Mouse (Mus musculus): Measurements from ENCODE around the gene Tmem273. TPM values are rescaled to one million over a fixed set of nuclear protein-coding genes. Genes with fewer than 3 reads are reported as not detected.

Gene Tmem273
- polyA plus RNA-seq, 1 experiment from 2014 or later: 0.71 TPM

- H3K27me3 ChIP-seq (ENCODE audit: control insufficient read depth, insufficient read depth, low read length): peaks cover 2% of the 10 kb centered on the region; the same call in 1 of the 2 replicates
- ATAC-seq (ENCODE audit: low FRiP score): no peak
- H3K9ac ChIP-seq (ENCODE audit: low read depth, low read length): no peak overlapping the region
- no peaks in the 10 kb centered on the region for H3K36me3 ChIP-seq (ENCODE audit: control insufficient read depth, insufficient read depth, low read length)
- H3K27ac ChIP-seq (ENCODE audit: low read depth, low read length): no peak overlapping the region
- no peaks in the 10 kb centered on the region for H3K9me3 ChIP-seq (ENCODE audit: control insufficient read depth, low read length)
- WGBS: 79% methylated on average over 6 of the region's 6 CpGs
- H3K4me1 ChIP-seq (replicated peaks; ENCODE audit: control insufficient read depth, insufficient read depth, low read length): 0 out of 2 replicates have a peak, but pooled peaks cover 8% of the 10 kb centered on the region
- DNase-seq (ENCODE audit: low spot score): no peak
- no peak overlapping the region for H3K4me2 ChIP-seq (replicated peaks; ENCODE audit: low read depth, low read length)
- H3K4me3 ChIP-seq (ENCODE audit: low read depth, low read length): no peak overlapping the region
Observed at GRCm38 (mm10) chr14:32858941-32859510, 73.3 kb downstream of the Tmem273 start.

- Histone ChIP-seq H3K27me3 (ENCODE audit: control insufficient read depth, insufficient read depth, low read length) (peaks cover 2% of the 10 kb centered on the region; the same call in 1 of the 2 replicates), H3K9ac (ENCODE audit: low read depth, low read length) (no peak overlapping the region), H3K36me3 (ENCODE audit: control insufficient read depth, insufficient read depth, low read length) (no peaks in the 10 kb centered on the region), H3K9me3 (ENCODE audit: control insufficient read depth, low read length) (no peaks in the 10 kb centered on the region), H3K4me3 (ENCODE audit: low read depth, low read length) (no peak overlapping the region), H3K27ac (ENCODE audit: low read depth, low read length) (no peak overlapping the region), H3K4me2 (replicated peaks; ENCODE audit: low read depth, low read length) (no peak overlapping the region), H3K4me1 (replicated peaks; ENCODE audit: control insufficient read depth, insufficient read depth, low read length) (0 out of 2 replicates have a peak, but pooled peaks cover 8% of the 10 kb centered on the region)
- ATAC-seq (ENCODE audit: low FRiP score) (no peak), DNase-seq (ENCODE audit: low spot score) (peak; percentile 55)
- WGBS: 54% methylated on average over 11 of the region's 11 CpGs
Observed at GRCm38 (mm10) chr14:32859831-32860569, 74.2 kb downstream of the Tmem273 start.

GRCm38 (mm10) chr14:32861149-32861581 lies 75.4 kb downstream of the Tmem273 start:
- Histone ChIP-seq H3K27ac (ENCODE audit: low read depth, low read length) (no peak overlapping the region), H3K9me3 (ENCODE audit: control insufficient read depth, low read length) (no peaks in the 10 kb centered on the region), H3K27me3 (ENCODE audit: control insufficient read depth, insufficient read depth, low read length) (peaks cover 2% of the 10 kb centered on the region; the same call in 1 of the 2 replicates), H3K9ac (ENCODE audit: low read depth, low read length) (no peak overlapping the region), H3K4me2 (replicated peaks; ENCODE audit: low read depth, low read length) (no peak overlapping the region), H3K36me3 (ENCODE audit: control insufficient read depth, insufficient read depth, low read length) (no peaks in the 10 kb centered on the region), H3K4me3 (ENCODE audit: low read depth, low read length) (no peak overlapping the region), H3K4me1 (replicated peaks; ENCODE audit: control insufficient read depth, insufficient read depth, low read length) (0 out of 2 replicates have a peak, but pooled peaks cover 8% of the 10 kb centered on the region)
- no peak for ATAC-seq (ENCODE audit: low FRiP score)
- WGBS: 34% methylated on average over 6 of the region's 6 CpGs
- no peak for DNase-seq (ENCODE audit: low spot score)

- Histone ChIP-seq H3K27me3 (ENCODE audit: control insufficient read depth, insufficient read depth, low read length) (peaks cover 2% of the 10 kb centered on the region; the same call in 1 of the 2 replicates), H3K9me3 (ENCODE audit: control insufficient read depth, low read length) (no peaks in the 10 kb centered on the region), H3K4me2 (replicated peaks; ENCODE audit: low read depth, low read length) (no peak overlapping the region), H3K4me3 (ENCODE audit: low read depth, low read length) (no peak overlapping the region), H3K9ac (ENCODE audit: low read depth, low read length) (no peak overlapping the region), H3K4me1 (replicated peaks; ENCODE audit: control insufficient read depth, insufficient read depth, low read length) (0 out of 2 replicates have a peak, but pooled peaks cover 8% of the 10 kb centered on the region), H3K36me3 (ENCODE audit: control insufficient read depth, insufficient read depth, low read length) (no peaks in the 10 kb centered on the region), H3K27ac (ENCODE audit: low read depth, low read length) (no peak overlapping the region)
- 46% methylated on average over 2 of the region's 2 CpGs for WGBS
- ATAC-seq (ENCODE audit: low FRiP score) (no peak), DNase-seq (ENCODE audit: low spot score) (no peak)
Observed at GRCm38 (mm10) chr14:32861656-32862055, 75.9 kb downstream of the Tmem273 start.

- Histone ChIP-seq H3K27me3 (ENCODE audit: control insufficient read depth, insufficient read depth, low read length) (no peaks in the 10 kb centered on the region), H3K27ac (ENCODE audit: low read depth, low read length) (no peak overlapping the region), H3K4me3 (ENCODE audit: low read depth, low read length) (no peak overlapping the region), H3K9me3 (ENCODE audit: control insufficient read depth, low read length) (no peaks in the 10 kb centered on the region), H3K4me2 (replicated peaks; ENCODE audit: low read depth, low read length) (no peak overlapping the region), H3K36me3 (ENCODE audit: control insufficient read depth, insufficient read depth, low read length) (no peaks in the 10 kb centered on the region), H3K4me1 (replicated peaks; ENCODE audit: control insufficient read depth, insufficient read depth, low read length) (0 out of 2 replicates have a peak, but pooled peaks cover 6% of the 10 kb centered on the region), H3K9ac (ENCODE audit: low read depth, low read length) (no peak overlapping the region)
- DNase-seq (ENCODE audit: low spot score) (no peak), ATAC-seq (ENCODE audit: low FRiP score) (no peak)
- 86% methylated on average over 3 of the region's 3 CpGs for WGBS
Observed at GRCm38 (mm10) chr14:32865331-32865730, 79.6 kb downstream of the Tmem273 start.

Other genes starting within 250 kb of the Tmem273 start
- 13.2 and 18.2 TPM in 2 replicates for gene Prrxl1, start 186.6 kb upstream of the Tmem273 start, polyA plus RNA-seq (2014; fragmentation: Nextera tagmentation; extraction: Ambion mirVana)
- gene 3425401B19Rik, start 100.7 kb upstream of the Tmem273 start, polyA plus RNA-seq (2014; fragmentation: Nextera tagmentation; extraction: Ambion mirVana): 0.06 and 0.17 TPM in 2 replicates
- gene Fam170b, start 48.0 kb downstream of the Tmem273 start, polyA plus RNA-seq (2014; fragmentation: Nextera tagmentation; extraction: Ambion mirVana): 0.08 TPM in 1 of 2 replicates, not detected in the other
- gene Vstm4, start 70.8 kb downstream of the Tmem273 start, polyA plus RNA-seq (2014; fragmentation: Nextera tagmentation; extraction: Ambion mirVana): 3.3 and 4.3 TPM in 2 replicates
- gene Lrrc18, start 205.4 kb downstream of the Tmem273 start, polyA plus RNA-seq (2014; fragmentation: Nextera tagmentation; extraction: Ambion mirVana): 0.36 and 0.86 TPM in 2 replicates

Measured in hindbrain, embryonic 11.5 days (tissue).